Mouse (Mus musculus) heart, postnatal 25 days (tissue): ENCODE data around the gene Slit3. TPM values are rescaled to one million over a fixed set of nuclear protein-coding genes. Genes with fewer than 3 reads are reported as not detected.

Experiments
- DNase-seq: peaks from one replicate; pipeline ENCODE4 v3.0.0; 2022; ENCODE audit warnings: low spot score
- intact Hi-C: fragments of 180-260 bp; cut with DNase I; formaldehyde crosslinking; loops from one replicate; pipeline ENCODE4 v1.15.1; 2025
- total RNA-seq, 2 experiments: library from RNA; stranded (reverse); gene quantifications; 2 replicates each; pipeline ENCODE4 v1.2.3; 2021

Slit3 gene
- total RNA-seq, 2 experiments from 2014 or later, result 12.7 to 15.4 TPM

DNA sequence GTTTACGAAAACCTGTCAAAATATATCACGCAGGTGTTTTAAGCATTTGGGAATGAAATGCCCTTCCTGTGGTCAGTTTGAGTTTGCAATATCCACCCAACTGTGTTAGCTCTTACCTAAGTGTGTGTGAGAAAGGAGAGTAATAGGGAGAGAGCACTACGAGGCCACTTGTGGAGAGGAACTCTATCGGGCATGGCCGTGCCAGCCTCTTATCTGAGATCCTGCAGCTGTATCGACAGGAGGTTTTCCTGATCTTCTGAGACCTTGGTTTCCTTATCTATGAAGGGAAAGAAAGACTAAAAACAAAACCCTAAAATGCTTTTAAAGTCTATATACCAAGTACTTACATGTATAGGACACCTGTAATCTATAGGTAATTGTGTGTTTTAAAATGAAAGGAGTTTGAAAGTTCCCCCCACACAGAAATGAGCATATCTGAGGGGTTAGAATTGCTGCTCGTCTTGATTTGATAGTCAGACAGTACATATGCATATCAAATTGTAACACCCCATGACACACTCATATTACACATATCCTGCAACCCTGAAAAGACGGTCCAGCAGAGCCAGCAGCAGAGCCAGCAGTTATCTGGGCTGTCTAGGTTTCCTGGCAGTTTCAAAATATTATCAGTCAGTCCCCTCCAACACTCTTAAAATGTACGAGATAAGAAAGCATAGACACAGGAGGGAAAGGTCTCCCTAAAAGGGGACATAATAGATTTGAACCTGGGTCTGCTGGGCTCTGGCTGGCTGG is 360.8 kb downstream of the Slit3 start:
- intact Hi-C loops, result no loop called here
- no peak for DNase-seq

DNA sequence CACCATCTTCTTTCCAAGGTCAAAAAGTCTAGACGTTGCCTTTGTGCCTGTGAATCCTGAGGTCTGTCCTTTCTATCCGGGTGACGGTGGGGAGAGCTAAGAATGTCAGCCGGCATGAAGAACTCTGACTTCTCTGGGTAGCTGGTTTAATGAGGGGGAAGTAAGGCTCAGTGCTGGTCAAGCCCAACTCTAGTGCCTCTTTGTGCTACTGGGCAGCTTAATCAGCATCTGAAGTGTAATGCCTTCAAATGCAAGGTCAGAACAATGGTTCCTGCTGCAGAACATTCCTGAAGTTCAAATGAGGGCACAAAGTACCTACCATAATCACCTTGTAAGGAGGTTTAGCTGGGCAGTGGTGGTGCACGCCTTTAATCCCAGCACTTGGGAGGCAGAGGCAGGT is 366.9 kb downstream of the Slit3 start:
- intact Hi-C loops, result no loop called here
- DNase-seq, result no peak

DNA sequence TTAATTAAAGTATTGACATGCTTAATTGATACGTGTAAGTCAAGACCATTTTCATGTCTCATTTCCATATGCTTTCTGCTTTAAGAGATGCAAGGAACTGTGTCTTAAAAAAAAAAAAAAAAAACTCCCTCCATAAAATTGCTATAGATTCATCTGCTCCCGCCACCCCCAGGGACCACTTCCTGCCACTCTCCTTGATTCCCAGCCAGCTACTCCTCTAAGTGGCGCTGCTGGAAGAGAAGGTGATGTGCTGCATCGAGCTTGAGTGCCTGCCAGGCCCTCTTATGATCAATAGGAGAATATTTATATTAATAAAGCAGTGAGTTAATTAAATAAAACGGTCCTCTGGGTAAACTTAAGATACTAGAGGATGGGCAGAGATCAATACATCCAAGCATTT is 370.7 kb downstream of the Slit3 start:
- no peak for DNase-seq
- intact Hi-C loops, result no loop called here

DNA sequence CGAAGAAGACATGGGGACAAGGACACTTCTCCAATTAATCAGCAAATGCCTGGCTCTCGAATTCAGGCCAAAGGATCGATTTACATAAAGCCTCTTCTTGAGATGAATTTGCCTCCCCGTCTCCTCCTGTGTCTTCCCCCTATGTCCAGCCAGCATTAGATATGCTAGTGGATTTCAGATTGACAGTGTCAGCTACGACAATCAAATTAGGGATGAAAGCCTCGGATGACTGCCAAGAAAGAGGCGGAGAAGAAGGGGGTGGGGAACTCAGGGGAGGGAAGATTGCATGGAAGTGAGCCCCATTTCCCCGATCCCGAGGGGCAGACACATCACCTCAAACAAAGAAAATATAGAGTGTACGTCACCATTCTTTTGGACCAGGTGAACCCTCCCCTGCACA is 375.9 kb downstream of the Slit3 start:
- no peak for DNase-seq
- intact Hi-C loops, result no loop called here

DNA sequence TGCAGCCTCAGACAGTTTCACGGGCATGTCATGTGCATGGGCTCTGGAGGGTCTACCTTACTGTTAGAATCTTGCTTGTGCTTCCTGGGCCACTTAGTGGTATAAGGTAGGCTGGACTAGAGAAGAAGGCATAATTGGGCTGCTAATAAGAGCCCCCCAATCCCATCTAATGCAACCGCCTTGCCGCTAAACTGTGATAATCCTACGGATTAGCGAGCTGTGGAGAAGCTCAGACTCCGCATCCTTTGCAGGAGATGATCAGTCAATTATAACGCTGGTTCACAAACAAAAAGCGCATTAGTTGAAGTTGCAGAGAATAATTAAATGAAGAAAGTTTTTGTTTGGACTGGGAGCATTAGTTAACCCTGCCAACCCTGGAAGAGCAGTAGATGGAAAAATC is 376.9 kb downstream of the Slit3 start:
- intact Hi-C loops, result no loop called here
- no peak for DNase-seq

DNA sequence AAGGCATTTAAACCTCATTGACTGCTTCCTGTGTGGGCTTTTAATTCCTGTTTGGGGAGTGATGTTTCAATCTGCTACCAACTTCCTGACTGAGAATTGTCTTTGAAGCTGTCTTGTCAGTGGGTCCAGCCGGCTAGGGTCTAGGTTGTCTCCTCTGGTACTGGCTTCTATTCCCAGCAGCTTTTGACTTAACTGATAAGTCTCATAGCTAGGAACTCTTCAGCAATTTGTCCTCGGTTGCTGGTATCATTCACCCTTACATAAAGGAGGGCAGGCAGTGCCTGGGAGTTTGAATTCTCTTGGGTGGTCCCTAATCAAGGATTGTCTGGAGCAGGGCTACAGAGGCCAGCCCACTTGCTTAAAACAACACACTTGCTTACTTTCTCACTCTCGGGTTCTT is 381.1 kb downstream of the Slit3 start:
- DNase-seq, result no peak
- intact Hi-C loops, result no loop called here

DNA sequence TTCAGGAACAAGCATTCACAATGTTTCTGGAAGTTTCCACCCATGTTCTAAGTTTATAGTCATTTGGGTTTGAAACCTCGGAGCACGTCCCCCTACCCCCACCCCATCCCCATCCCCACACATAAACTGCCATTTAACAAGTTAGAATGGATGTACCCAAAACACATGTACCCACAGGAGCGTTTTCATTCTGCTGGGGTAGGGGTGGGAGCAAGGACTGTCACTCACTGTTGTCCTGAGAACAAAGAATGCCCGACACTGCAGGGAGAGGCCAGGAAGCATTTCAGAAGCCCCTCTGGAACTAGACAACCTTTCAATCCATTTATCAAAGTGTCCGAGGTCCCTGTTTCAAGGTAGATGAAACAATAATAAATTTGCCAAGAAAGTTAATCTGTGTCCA is 383.0 kb downstream of the Slit3 start:
- DNase-seq, result no peak
- intact Hi-C loops, result no loop called here

DNA sequence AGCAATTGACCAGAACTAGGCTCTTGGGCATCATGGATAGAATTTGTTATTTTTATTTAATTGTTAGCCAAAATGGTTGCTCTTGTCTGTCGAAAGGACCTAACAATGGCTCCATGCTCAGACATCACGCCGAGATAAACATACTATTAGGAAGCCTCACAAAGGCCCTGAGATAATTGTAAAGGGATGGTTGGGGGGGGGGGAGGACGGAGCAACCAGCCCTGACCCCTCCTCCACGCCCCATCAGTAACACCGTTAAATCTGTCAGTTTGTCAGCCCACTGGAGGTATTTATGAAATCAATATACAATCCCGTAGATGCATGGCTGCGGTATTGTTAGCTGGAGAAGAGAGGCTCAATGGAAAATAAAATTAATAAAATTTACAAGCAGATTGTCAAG is 383.9 kb downstream of the Slit3 start:
- intact Hi-C loops, result no loop called here
- DNase-seq, result no peak

DNA sequence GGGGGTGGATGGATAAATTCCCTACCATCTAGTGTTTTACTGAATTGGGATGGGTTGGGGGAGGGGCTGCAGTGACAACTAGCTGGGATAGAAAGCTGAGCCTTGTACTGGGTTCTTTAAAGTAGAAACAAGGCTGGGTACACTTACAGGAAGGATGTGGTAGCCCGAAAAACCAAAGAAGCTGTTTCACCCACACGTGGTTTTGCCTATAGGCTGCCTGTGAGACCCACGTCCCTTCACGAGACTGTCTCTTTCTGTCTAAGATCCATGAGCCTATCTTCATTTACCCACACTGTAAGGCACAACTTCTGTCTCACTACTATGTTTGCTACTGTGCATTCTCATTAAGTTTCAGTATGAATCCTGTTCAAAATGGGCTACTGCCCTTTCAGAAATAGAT is 384.3 kb downstream of the Slit3 start:
- intact Hi-C loops, result no loop called here
- DNase-seq, result no peak

DNA sequence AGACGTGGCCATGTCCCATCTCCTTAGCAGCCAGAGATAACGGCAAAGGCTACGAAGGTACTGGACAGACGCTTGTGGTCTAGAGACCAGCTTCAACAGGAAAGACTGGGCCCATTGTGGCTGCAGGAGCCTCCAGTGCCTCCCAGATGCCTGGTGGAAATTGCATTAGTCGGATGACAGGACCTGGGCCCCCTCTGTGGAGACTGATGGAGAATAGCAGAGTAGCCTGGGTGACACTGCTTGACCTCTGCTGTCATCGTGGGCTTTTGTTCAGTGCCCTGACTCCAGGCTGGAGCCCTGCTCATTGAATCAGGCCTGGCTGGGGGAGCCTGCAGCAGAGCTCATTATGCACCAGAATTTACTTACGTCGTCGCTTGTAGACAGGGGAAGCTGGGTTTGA is 384.8 kb downstream of the Slit3 start:
- intact Hi-C loops, result no loop called here

DNA sequence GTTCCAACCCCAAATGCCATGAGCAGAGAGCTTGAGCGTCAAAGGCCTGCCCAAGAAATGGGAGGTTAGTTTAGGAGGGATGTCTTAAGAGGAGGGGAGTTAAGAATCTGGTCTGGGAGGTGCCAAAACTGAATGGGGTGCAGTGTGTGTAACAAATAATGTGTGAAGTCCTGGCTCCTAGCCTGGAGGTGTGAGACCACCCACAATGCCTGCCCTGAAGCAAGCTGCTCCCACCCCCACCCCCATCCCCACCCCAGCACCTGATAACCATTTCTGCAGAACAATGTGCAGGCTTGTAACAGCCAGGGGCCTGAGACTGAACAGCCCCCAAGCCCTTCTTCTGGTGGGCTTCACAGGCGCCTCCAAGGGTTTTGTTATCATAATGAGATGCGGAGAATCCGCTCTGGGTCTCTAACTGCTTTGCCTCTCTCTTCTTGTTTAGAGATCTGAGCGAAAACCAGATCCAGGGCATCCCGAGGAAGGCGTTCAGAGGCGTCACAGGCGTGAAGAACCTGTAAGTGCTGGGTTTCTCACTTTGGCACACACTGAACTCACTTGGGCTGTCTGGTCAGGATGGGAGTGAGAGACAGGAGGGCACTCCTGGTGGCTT is 386.9 kb downstream of the Slit3 start:
- intact Hi-C loops, result no loop called here
- DNase-seq, result no peak

More for the DNA sequence above, 384.8 kb downstream of the Slit3 start:
- no peak for DNase-seq

DNA sequence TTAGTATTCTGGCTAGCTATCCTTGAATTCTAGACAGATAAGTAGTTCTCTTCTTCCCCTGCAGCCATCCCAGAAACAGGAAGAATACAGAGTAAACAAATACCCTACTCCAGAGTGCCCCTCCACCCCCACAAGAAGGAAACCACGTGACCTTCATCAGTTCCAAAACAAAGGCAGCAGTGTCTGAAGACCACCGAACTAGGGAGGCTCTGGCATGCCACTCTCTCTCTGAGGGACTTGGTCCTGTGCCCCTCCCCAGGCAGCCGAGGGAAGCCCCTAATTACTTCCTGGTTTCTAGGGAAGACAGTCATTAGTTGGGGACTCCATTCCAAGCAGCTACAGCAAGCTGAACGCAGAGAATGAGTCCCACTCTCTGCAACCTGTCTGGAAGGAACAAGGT is 391.7 kb downstream of the Slit3 start:
- no peak for DNase-seq
- intact Hi-C loops, result no loop called here

DNA sequence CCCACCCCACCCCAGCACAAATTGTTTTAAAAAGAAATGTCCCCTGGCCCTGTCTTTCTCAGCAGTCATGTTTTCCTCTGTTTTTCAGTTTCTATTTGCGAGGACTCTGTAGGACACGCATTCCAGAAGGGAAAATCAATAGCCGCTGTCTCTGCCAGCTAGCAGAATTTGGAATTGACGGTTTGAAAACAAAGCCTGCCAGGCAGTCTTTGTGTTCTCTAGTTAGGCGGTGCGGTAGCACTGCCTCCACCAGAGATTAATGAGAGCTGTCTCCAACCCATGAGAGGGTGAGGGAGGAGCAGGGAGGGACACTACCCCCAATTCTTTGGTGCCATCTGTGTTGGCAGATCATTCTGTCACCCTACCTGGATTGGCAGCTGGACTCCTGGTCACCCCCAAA is 392.3 kb downstream of the Slit3 start:
- no peak for DNase-seq
- intact Hi-C loops, result no loop called here

DNA sequence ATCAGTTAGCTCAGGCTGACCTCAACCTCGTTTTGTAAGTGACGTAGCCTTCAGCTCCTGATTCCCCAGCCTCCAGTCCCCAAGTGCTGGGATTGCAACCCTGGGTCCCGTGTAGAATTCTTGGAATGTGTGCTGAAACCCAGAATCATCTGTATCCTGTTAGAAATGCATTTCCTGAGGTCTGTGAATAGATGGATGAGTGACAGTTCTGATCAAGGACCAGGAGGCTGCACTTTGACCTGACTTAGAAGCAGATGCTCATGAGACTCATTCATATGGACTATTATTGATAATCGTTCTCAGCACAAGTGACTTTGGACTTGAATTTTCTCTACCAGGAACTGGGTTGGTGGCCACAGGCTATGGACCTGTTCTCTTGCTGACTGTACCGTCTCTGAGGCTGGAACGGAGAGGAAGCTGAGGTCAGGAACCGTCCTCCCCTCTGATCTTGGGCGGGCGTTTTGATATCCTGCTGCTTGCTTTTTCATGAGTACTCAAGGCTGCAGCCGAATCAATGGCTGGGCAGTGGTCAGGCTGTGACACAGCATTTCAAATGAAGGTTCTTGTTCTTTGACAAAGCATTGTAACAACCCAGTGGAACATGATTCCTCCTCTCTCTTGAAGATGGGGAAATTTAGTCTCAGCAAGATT is 401.9 kb downstream of the Slit3 start:
- DNase-seq, result no peak
- intact Hi-C loops, result no loop called here

DNA sequence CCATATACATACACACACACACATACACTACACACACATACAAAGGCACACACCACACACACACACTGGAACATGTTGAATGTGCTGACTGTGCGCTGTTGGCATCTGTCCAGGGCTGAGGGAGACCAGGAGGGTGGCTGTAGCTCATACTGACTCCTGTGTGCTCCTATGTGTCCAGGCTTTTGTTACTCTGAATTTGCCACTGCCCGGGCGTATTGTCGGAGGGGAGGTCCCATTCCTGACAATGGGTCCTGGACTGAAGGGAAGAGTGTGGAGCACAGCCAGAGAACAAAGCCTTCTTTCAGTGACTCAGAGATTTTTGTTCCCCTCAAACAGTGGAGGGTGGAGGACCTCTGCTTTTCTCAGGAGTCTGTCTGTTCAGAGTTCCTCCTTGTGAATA is 402.7 kb downstream of the Slit3 start:
- intact Hi-C loops, result no loop called here
- no peak for DNase-seq

DNA sequence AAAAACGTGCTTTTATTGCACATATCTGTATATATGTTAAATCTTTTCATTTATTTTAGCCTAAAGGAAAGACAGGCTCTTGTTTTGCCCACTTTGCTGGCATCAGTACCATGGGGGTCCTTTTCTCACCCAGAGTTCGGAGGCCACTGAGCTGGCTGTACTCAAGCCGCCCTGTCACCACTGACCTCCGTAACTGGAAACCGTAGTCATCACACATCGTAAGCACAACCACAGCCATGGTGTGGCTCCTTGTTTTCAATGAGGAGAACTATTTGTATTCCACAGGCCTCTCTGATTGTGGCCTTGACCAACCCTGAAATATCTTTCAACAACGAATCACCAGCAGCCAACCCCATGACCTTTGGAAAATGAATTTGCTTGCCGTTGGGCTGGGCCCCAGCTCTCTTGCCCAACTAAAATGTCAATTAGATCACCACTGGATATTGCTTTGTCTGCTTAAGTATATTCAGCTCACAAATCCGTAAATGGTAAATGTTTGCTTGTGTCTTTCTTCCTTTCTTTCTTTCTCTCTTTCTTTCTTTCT is 405.3 kb downstream of the Slit3 start:
- DNase-seq, result no peak
- intact Hi-C loops, result no loop called here

DNA sequence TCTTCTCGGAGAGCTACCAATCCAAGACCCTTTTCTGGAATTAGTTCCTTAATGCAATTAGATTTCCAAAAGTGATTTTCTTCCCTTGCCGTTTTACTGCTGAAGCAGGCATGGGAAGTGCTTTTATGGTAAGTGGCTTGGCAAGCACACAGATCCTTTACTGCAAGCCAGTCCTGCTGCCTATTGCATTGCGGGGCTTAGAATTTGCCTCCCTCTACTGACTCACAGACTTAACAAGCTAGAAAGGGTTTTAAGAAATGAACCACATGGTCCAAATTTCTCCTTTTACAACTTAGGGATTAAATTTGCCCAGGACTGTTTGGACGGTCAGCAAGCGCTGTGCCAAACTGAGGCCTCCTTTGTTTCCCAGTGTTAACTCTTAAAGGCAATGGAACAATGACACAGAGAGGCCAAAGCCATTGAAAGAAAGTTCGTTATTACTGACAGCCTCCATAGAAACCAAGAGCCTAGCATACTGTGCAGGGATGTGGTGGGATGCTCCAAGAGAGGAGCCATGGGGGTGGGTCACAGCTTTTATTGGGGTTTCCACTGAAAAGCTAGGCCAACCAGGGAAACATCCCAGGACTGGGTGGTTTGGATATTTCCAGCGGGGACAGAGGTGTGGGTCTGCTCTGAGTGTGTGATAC is 406.9 kb downstream of the Slit3 start:
- DNase-seq, result no peak
- intact Hi-C loops, result no loop called here

DNA sequence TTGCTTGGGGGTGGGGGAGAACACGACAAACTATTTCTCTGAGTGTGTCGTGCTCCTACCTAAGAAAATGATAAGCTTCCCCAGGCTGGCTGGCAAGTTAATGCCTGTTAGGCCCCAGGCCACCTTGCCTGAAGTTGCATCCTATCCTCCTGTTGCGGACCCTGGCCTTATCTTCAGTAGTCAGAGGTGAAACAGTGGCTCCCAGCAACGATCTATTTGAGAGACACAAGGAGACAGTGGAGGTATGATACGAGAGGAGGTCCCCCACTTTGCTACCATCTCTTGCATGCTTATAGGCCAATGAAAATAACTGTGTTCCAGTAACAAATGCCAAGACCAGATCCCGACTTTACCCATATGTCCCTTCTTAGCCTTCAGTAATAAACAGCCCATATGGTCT is 414.0 kb downstream of the Slit3 start:
- DNase-seq, result no peak
- intact Hi-C loops, result no loop called here

DNA sequence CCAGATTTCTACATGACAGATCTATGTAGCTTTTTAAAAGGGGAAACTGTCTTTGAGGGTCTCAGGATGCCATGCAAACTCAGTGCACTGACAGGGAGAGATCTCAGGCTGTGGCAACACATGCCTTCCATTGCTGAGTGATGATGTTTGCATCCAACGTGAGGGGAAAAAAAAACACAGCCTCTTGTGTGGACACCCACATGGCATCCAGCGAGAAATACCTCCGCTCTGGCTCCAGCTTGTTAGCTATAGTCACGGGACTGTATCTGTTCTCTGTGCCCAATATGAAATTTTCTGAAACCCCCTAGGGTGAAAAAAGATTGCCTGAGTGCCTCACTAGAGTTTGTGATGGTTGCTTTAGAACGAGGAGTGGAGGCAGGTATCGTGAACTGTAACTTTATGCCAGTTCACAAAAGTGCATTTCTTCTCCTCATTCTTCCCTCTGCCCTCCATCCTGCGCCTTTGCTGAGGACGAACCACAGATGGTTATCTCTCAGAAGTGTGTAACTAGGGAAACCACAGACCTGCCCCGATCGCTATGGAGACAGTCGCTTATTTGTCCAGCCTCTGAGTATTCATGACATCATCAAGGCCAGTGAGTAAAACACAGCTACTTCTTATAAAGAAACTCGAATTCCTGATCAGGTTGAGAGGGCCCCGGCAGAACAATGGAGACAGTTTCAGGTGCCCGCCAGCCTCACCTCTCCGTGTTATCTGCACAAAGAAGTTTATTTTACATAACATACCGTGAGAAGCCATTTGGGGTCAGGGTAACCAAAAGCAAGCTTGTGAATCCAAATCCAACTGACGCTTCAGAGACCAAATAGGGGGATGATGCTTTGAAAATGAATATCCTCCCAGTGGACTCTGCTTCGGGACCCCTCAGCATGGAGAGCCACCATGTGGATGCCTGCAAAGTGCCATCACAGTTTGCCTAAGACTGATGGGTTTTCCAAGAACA is 416.4 kb downstream of the Slit3 start:
- no peak for DNase-seq
- intact Hi-C loops, result no loop called here

DNA sequence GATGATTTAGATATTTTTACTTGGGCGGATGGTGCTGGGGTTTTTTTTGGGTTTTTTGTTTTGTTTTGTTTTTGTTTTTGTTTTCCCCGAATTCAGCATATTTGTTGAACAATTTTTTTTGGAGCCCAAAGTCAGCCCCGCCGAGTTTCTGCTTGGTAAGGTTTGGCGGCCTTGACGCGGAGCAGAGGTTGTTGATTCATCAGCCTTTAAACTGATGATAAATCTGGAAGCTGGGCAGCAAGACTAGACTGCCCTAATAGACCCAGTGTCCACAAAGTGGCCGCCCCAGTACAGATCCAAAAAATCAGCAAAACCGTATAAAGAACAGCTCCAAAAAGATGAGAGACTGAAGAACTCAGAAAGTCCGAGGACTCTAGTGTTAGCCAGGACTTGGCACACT is 421.7 kb downstream of the Slit3 start:
- no peak for DNase-seq
- intact Hi-C loops, result no loop called here
